Mouse (Mus musculus): ENCODE data around the gene Chst1. TPM values are rescaled to one million over a fixed set of nuclear protein-coding genes. Genes with fewer than 3 reads are reported as not detected.
A peak's percentile ranks its signal among the peaks of the same experiment; 100 is the strongest.

The Chst1 gene
- polyA plus RNA-seq (2016; fragmentation: Nextera tagmentation; extraction: Ambion mirVana) = 14.9 and 17.2 TPM in 2 replicates

DNA sequence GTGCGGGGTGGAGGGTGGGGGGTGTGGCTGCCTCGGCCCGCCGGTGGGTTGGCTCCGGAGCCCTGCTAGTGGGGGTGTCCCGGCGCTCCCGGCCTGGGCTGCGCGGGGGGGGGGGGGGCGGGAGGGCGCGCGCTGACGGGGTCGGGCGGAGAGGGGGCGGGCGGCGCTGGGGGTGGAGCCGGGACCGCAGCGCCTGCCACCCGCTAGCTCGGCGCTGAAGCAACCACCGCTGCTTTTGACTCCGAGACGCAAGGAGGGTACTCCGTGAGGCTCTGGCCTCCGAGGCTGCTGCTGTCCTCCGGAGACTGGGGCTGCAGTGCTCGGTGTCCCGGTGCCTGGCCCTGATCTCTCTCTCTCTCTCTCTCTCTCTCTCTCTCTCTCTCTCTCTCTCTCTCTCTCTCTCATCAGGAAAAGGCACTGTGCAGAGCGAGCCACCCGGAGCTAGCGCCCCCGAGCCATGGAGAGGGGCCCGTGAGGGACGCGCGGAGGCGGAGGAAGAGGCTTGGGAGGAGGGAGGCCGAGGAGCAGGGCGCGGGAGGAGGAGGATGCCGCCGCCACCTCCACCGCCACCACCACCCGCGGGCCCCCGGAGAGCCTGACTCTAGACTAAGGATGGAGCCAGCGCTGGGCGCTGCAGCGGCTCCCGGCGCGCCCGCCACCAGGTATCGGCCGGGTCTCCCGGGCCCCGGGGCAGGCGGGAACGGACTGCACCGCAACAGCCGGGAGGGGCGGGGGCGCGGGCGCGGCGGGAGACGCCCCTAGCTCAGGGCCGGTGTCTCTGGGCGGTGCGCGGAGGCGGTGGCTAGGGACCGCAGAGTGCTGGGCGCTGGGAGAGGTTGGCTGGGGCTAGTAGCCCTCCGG lies at the start of gene Chst1:
Gene Chst1, plus strand, starts transcription at position 221 of the 861 bp plus-strand sequence.
- H3K4me1 ChIP-seq = peaks cover 48% of the 10 kb centered on the region
- H3K4me3 ChIP-seq = peak within 1 kb of the TSS; percentile 79
- H3K9me3 ChIP-seq = no peaks in the 10 kb centered on the region
- peak; percentile 76 for ATAC-seq (ENCODE audit: low FRiP score, low read depth)
- H3K27ac ChIP-seq (replicated peaks) = peak within 1 kb of the TSS; percentile 72
- H3K36me3 ChIP-seq = no peaks in the 10 kb centered on the region
- H3K27me3 ChIP-seq = peaks cover 65% of the 10 kb centered on the region
- H3K9ac ChIP-seq (replicated peaks) = peak within 1 kb of the TSS; percentile 90
- peak within 1 kb of the TSS; percentile 96 for H3K4me2 ChIP-seq (replicated peaks)
- WGBS = under 1% methylated on average over 47 of the region's 82 CpGs

DNA sequence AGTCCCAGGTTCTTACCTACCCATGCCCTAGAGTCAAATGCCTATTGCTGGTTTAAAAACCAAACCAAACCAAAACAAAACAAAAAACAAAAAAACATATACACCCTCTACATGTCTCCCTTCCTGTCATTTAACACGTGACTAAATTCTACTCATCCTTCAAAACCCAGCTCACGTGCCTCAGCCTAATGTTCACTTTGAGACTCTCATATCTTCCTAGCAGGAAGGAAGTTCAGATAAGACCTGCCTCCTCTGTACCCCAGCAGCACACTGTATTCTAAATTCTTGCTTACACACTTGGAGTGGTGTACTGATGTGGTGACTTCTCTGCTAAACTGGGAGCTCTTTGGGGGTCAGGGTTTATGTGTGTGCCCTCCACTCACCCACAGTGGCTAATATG lies 49.5 kb upstream of the Chst1 start:
- Histone ChIP-seq H3K27ac (replicated peaks) (no peak overlapping the region), H3K4me2 (replicated peaks) (no peak overlapping the region), H3K9ac (replicated peaks) (no peak overlapping the region), H3K36me3 (no peaks in the 10 kb centered on the region), H3K4me3 (no peak overlapping the region), H3K27me3 (0 out of 2 replicates have a peak, but pooled peaks cover 7% of the 10 kb centered on the region), H3K4me1 (peaks cover 1% of the 10 kb centered on the region), H3K9me3 (no peaks in the 10 kb centered on the region)
- no peak for ATAC-seq (ENCODE audit: low FRiP score, low read depth)
- 84% methylated on average over 2 of the region's 2 CpGs for WGBS

- Histone ChIP-seq H3K4me1 (no peaks in the 10 kb centered on the region), H3K9me3 (no peaks in the 10 kb centered on the region), H3K36me3 (no peaks in the 10 kb centered on the region), H3K27me3 (no peaks in the 10 kb centered on the region), H3K4me3 (no peak overlapping the region), H3K4me2 (replicated peaks) (no peak overlapping the region), H3K9ac (replicated peaks) (no peak overlapping the region), H3K27ac (replicated peaks) (no peak overlapping the region)
- ATAC-seq (ENCODE audit: low FRiP score, low read depth) = no peak
Observed at GRCm38 (mm10) chr2:92554536-92554935, 45.0 kb upstream of the Chst1 start.

DNA sequence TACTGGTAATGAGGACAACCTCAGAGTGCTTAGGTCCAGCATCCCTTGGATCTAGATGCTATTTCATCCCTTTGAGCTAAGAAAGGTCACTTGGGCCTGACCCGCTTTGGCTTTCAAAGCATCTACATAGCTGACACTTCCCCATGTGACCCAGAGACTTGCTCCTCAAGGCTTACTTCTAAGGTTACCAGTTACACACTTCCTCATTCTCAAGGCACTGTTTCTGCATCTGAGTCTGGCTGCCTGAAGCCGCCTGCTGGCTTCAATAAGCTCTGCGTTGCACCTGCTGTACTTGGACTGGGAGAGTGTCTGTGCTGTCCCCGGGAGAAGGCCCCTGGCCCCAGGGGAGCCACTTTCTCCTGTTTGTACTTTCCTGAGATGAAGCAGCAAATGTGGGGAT lies 36.6 kb upstream of the Chst1 start:
- Histone ChIP-seq H3K4me2 (replicated peaks) (no peak overlapping the region), H3K4me1 (no peaks in the 10 kb centered on the region), H3K9me3 (peaks cover 14% of the 10 kb centered on the region), H3K27me3 (no peaks in the 10 kb centered on the region), H3K36me3 (no peaks in the 10 kb centered on the region), H3K27ac (replicated peaks) (no peak overlapping the region), H3K4me3 (no peak overlapping the region), H3K9ac (replicated peaks) (no peak overlapping the region)
- ATAC-seq (ENCODE audit: low FRiP score, low read depth) = no peak
- 70% methylated on average over 4 of the region's 4 CpGs for WGBS

GRCm38 (mm10) chr2:92570623-92571022 lies 28.9 kb upstream of the Chst1 start:
- no peak overlapping the region for H3K9ac ChIP-seq (replicated peaks)
- no peaks in the 10 kb centered on the region for H3K27me3 ChIP-seq
- no peaks in the 10 kb centered on the region for H3K36me3 ChIP-seq
- no peak overlapping the region for H3K4me2 ChIP-seq (replicated peaks)
- H3K9me3 ChIP-seq = peaks cover 7% of the 10 kb centered on the region; the same call in 1 of the 2 replicates
- H3K4me3 ChIP-seq = no peak overlapping the region
- no peak overlapping the region for H3K27ac ChIP-seq (replicated peaks)
- H3K4me1 ChIP-seq = no peaks in the 10 kb centered on the region
- ATAC-seq (ENCODE audit: low FRiP score, low read depth) = no peak
- WGBS = 90% methylated on average over 6 of the region's 6 CpGs

- H3K36me3 ChIP-seq = no peaks in the 10 kb centered on the region
- H3K4me3 ChIP-seq = no peak overlapping the region
- H3K27ac ChIP-seq (replicated peaks) = no peak overlapping the region
- no peak for ATAC-seq (ENCODE audit: low FRiP score, low read depth)
- H3K4me1 ChIP-seq = no peaks in the 10 kb centered on the region
- no peak overlapping the region for H3K4me2 ChIP-seq (replicated peaks)
- H3K27me3 ChIP-seq = no peaks in the 10 kb centered on the region
- WGBS = 85% methylated on average over 9 of the region's 9 CpGs
- no peak overlapping the region for H3K9ac ChIP-seq (replicated peaks)
- H3K9me3 ChIP-seq = no peaks in the 10 kb centered on the region
Observed at GRCm38 (mm10) chr2:92577824-92578223, 21.7 kb upstream of the Chst1 start.

DNA sequence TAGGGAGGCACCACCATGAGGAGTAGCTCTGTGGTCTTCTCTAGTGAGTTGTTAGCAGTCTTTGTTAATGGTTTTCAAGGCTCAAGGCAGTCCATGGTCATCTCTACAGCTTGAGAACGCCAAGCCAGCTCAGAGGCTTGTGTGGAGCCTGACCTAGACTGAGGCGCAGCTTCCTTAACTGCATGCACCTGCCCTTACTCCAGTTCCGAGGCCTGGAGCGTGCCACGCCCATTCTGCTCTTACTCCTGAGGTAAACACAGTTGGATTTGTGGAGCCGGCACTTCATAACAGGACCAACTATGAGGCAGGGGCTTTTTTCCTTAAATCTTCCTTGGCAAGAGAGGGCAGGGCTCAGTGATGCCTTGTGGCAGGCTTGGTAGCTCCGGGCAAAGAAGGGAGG lies 18.2 kb upstream of the Chst1 start:
- H3K4me1 ChIP-seq = no peaks in the 10 kb centered on the region
- no peaks in the 10 kb centered on the region for H3K9me3 ChIP-seq
- H3K4me2 ChIP-seq (replicated peaks) = no peak overlapping the region
- H3K27me3 ChIP-seq = no peaks in the 10 kb centered on the region
- ATAC-seq (ENCODE audit: low FRiP score, low read depth) = no peak
- H3K4me3 ChIP-seq = no peak overlapping the region
- WGBS = 85% methylated on average over 7 of the region's 7 CpGs
- H3K27ac ChIP-seq (replicated peaks) = no peak overlapping the region
- H3K36me3 ChIP-seq = no peaks in the 10 kb centered on the region
- no peak overlapping the region for H3K9ac ChIP-seq (replicated peaks)

DNA sequence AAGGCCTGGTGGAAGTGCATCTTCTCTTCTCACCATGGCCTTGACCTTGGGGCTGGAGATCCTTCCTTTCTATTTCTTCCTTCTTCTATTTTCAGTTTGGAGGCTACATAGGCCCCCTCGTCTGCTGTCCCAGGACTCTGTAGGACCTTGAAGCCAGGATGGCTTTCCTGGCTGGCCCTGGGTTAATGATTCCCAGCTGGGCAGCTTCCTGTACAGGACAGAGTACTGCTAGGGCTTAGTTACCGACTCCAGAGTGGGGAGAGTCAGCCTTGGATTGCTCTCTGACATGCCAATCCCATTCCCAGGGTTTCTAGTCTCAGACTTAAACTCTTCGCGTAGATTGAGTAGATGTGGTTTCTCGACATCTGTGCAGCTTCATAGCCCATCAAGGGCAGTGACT lies 16.9 kb upstream of the Chst1 start:
- 88% methylated on average over 5 of the region's 5 CpGs for WGBS
- H3K27me3 ChIP-seq = no peaks in the 10 kb centered on the region
- no peak for ATAC-seq (ENCODE audit: low FRiP score, low read depth)
- no peak overlapping the region for H3K27ac ChIP-seq (replicated peaks)
- no peak overlapping the region for H3K4me3 ChIP-seq
- no peak overlapping the region for H3K4me2 ChIP-seq (replicated peaks)
- H3K4me1 ChIP-seq = no peaks in the 10 kb centered on the region
- no peaks in the 10 kb centered on the region for H3K9me3 ChIP-seq
- H3K36me3 ChIP-seq = no peaks in the 10 kb centered on the region
- no peak overlapping the region for H3K9ac ChIP-seq (replicated peaks)

DNA sequence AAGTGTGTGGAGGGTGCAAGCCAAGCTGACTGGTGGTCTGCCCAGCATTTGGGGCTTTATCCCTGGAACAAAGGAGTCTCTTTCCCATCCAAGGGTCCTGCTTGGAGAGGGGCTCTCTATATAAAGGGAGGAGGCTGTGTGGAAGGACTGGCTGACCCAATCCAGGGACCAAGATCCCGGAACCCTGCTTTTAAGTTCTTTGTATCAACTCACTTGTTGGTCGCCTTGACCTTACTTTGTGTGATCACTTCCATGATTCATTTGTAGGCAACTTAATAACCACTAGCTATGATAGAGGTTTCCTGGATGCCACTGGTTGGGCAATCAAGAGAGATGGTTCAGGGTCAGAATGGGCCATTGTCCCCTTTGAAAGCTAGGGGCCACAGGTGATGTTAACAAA lies 11.7 kb upstream of the Chst1 start:
- ATAC-seq (ENCODE audit: low FRiP score, low read depth) = no peak
- H3K9ac ChIP-seq (replicated peaks) = no peak overlapping the region
- no peak overlapping the region for H3K27ac ChIP-seq (replicated peaks)
- H3K4me2 ChIP-seq (replicated peaks) = no peak overlapping the region
- no peaks in the 10 kb centered on the region for H3K36me3 ChIP-seq
- no peaks in the 10 kb centered on the region for H3K27me3 ChIP-seq
- H3K4me3 ChIP-seq = no peak overlapping the region
- H3K4me1 ChIP-seq = no peaks in the 10 kb centered on the region
- WGBS = 70% methylated on average over 2 of the region's 2 CpGs
- H3K9me3 ChIP-seq = no peaks in the 10 kb centered on the region

- H3K4me2 ChIP-seq (replicated peaks) = no peak overlapping the region
- H3K27me3 ChIP-seq = peaks cover 39% of the 10 kb centered on the region
- H3K9me3 ChIP-seq = no peaks in the 10 kb centered on the region
- WGBS = 63% methylated on average over 11 of the region's 11 CpGs
- ATAC-seq (ENCODE audit: low FRiP score, low read depth) = no peak
- H3K36me3 ChIP-seq = no peaks in the 10 kb centered on the region
- H3K9ac ChIP-seq (replicated peaks) = no peak overlapping the region
- no peak overlapping the region for H3K27ac ChIP-seq (replicated peaks)
- no peak overlapping the region for H3K4me3 ChIP-seq
- H3K4me1 ChIP-seq = peaks cover 8% of the 10 kb centered on the region; the same call in 1 of the 2 replicates
Observed at GRCm38 (mm10) chr2:92594929-92595730, 4.4 kb upstream of the Chst1 start.

DNA sequence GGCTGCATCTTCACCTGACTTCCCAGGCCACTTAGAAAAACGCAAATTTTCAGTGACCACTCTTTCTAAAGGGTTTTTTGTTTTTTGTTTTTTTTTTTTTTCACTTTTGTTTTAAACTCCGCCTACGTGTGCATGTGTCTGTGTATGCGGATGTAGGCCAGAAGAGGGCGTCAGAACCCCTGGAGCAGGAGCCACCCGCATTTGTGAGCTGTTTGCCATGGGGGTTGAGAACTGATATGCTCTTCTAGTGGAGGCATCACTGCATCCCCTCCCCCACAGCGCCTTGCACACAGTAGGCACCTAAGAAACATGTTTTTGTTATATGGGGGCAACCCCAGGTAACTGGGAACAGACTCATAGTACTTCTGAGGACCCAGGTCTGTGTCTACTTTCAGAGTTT lies 2.2 kb upstream of the Chst1 start:
- WGBS = 10% methylated on average over 7 of the region's 7 CpGs
- Histone ChIP-seq H3K4me1 (peaks cover 29% of the 10 kb centered on the region), H3K4me3 (no peak overlapping the region), H3K36me3 (no peaks in the 10 kb centered on the region), H3K27ac (replicated peaks) (no peak overlapping the region), H3K9me3 (no peaks in the 10 kb centered on the region), H3K9ac (replicated peaks) (no peak overlapping the region), H3K4me2 (replicated peaks) (no peak overlapping the region), H3K27me3 (peaks cover 59% of the 10 kb centered on the region)
- no peak for ATAC-seq (ENCODE audit: low FRiP score, low read depth)

DNA sequence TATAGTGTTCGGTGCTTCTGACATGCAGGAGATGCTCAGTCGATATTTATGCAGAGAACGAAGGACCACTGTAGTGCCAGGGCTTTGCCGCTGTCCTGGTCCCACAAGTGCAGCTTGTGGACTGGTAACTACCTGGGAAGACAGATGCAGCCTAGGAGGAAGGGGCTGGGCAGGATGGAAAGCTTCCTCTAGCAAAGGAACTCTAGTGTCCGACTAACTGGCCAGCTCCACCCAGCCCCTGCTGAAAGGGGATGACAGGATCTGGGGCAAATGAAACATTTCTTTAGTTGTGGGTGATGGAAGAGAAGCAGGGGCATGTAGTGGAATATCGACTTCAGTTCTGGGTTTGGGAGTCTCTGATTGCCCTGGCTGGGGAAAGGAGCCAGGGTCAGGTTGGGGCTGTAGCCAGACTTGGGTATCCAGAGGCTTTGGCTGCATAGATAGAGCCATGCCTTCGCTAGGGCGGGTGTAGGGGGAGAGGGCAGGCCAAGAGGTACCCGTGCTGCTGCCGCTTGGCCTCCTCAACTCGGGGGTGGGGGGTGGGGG lies 493 bp upstream of the Chst1 start:
- Histone ChIP-seq H3K27ac (replicated peaks) (peak overlapping the region; percentile 72; the same call in 1 of the 2 replicates), H3K9ac (replicated peaks) (peak overlapping the region; percentile 90), H3K9me3 (no peaks in the 10 kb centered on the region), H3K27me3 (peaks cover 66% of the 10 kb centered on the region), H3K4me1 (peaks cover 44% of the 10 kb centered on the region), H3K4me2 (replicated peaks) (peak overlapping the region; percentile 96), H3K4me3 (peak overlapping the region; percentile 79), H3K36me3 (no peaks in the 10 kb centered on the region)
- 32% methylated on average over 9 of the region's 11 CpGs for WGBS
- ATAC-seq (ENCODE audit: low FRiP score, low read depth) = peak; percentile 42
